Mouse (Mus musculus) olfactory bulb, adult 2 months (tissue): ENCODE data around the gene Ticrr.

ENCODE experiments used
- CTCF ChIP-seq: fragments of 200-500 bp; IDR thresholded peaks from 2 replicates; pipeline ENCODE4 v1.5.1; 2012; ENCODE audit warnings: low read depth, mild to moderate bottlenecking, low read length, moderate library complexity; ENCODE audit not compliant: insufficient read depth
- POLR2A ChIP-seq: fragments of 200-500 bp; IDR thresholded peaks from 2 replicates; pipeline ENCODE4 v1.6.1; 2012; ENCODE audit warnings: mild to moderate bottlenecking, low read depth, low read length, moderate library complexity; ENCODE audit not compliant: insufficient read depth

- TF ChIP-seq CTCF (no peak), POLR2A (no peak)
Measured at GRCm38 (mm10) chr7:79623086-79623485, 36.9 kb upstream of the Ticrr start.
